Mouse (Mus musculus) cortical plate, adult 2 months (tissue): ENCODE results near the gene Birc5.

Experiments used
- CTCF ChIP-seq: fragments of 200-500 bp; IDR thresholded peaks from 2 replicates; pipeline ENCODE4 v1.5.1; 2011; ENCODE audit warnings: mild to moderate bottlenecking, control low read depth, low read length; ENCODE audit not compliant: insufficient read depth; ENCODE audit errors: extremely low read depth
- POLR2A ChIP-seq: fragments of 200-500 bp; IDR thresholded peaks from 2 replicates; pipeline ENCODE4 v1.6.1; 2011; ENCODE audit warnings: mild to moderate bottlenecking, low read length, control low read depth; ENCODE audit not compliant: insufficient read depth; ENCODE audit errors: extremely low read depth

DNA sequence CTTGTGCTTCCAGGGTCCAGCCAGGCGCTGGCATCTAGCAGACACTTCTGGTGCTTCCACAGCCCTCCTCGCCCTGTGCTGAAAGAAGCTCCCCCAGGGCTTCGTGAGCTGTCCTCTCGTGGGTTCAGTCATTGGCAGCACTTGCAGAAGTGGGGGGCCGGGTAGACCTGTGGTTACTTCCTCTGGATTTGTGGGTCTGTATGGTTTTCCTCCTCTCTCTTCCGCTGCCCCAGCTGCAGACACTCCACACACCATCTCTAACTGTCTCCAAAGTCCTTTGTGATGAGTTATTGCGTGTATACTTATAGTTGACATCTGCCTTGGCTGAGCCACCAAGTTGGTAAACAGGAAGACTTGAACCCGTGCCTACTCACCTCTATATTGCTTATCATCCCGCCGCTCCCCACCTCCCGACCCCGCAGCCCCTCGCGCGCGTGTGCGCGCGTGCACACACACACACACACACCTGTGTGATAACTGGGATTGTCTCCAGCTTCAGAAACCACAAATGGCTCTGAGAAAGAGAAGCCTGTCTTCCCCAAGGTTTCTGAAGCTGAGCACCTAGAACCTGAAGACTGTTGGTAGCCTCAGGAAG lies 42.6 kb downstream of the Birc5 start:
- TF ChIP-seq CTCF (no peak), POLR2A (no peak)
